Mouse (Mus musculus) layer of hippocampus, postnatal 10 days (tissue): ENCODE measurements at regions not wholly inside any gene's neighbourhood (a gene's known extent, or its start where the extent isn't known, plus 50 kb on each side); places are given as distances from the start of the nearest gene placed in this dataset.
"Not testable (repeated sequence)": the region's sequence is repeated elsewhere in the genome, so short reads cannot be mapped to it uniquely, and the experiment has no call there.

Experiments used
- DNase-seq, 2 experiments: peaks; one replicate each; pipeline ENCODE4 v3.0.0; 2021; ENCODE audit warnings: low spot score in 2 of 2

- DNase-seq: not testable (repeated sequence)
These were observed 1191.1 kb upstream of the 1700008P02Rik start for GRCm38 (mm10) chr3:7811301-7811700.

DNA sequence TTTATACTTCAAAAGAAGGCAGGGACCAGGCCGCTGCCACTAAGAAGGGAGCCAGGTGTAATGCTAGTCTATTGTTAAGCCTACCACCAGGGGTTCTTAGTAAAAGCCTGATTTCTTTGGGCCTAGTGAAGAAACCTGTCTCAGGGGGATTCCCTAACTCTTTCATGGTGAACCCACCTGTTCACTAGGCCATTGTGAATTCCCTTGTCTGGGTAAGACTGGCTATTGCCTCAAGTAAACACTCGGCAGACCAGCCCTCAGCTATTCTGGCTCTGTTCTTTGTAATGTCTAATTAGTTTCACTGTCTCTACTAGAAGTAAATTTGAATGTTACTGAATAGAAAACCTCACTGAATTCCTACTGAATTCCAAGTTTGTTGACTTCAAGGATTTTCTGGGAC is 1184.9 kb upstream of the 1700008P02Rik start:
- not testable (repeated sequence) for DNase-seq

GRCm38 (mm10) chr3:7804209-7804608 is 1184.0 kb upstream of the 1700008P02Rik start:
- no peak for DNase-seq

DNA sequence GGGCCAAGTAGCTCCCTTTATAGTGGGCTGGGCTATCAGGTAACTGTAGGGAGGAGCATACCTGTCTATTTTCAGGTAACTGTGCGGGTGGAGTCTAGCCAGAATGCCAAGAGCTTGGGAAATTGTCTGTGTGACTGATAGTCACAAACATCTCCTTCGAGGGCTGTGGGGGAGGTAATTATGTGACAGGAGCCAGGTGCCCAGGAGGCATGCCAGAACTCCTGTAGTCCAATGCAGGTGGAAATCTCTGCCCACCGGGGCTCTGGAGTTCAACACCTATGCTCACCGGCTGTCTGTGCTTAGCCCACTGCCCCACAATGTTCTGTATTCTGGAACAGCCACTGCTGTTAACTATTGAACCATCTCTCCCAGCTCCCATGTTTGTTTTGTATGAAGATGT is 1179.2 kb upstream of the 1700008P02Rik start:
- DNase-seq: no peak

DNA sequence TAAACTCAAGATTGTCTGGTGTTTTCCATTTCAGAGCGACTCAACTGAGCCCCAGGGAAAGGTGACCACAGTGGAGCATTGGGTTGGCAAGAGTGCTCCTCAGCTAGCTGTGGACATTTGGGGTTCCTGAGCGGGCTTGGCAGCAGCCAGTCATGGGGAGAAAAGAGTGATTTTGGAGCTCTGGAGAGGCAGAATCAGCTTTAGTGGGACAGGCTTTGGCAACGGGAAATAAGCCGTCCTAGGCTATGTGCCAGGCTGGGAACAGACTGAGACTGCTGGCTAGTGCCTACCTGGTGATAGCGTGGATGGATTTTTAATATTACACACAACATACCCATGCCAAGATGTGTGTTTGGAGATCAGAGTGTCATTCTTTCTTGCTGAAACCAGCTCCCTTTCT is 1167.4 kb upstream of the 1700008P02Rik start:
- peak; percentile 60 to 72 for DNase-seq

- no peak for DNase-seq
These were observed 1164.9 kb upstream of the 1700008P02Rik start for GRCm38 (mm10) chr3:7785096-7785495.

- peak in 1 of 2 experiments; percentile 8 for DNase-seq
These were observed 1135.2 kb upstream of the 1700008P02Rik start for GRCm38 (mm10) chr3:7755445-7755844.

- no peak for DNase-seq
These were observed 1093.5 kb upstream of the 1700008P02Rik start for GRCm38 (mm10) chr3:7713741-7714140.

DNA sequence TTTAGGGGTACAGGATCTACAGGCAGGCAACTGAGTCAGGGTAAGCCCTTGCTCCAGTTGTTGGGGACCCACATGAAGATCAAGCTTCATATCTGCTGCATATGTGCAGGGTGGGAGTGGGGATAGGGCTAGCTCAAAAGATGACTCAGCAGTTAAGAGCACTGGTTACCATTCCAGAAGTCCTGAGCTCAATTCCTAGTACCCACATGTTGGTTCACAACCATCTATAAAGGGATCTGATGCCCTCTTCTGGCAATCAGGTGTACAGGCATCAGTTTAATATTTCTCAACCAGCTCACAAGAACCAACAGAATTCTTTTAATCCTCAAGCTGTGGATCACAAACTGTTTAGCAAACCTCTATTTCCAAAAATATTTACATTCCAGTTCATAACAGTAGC is 1092.9 kb upstream of the 1700008P02Rik start:
- no peak for DNase-seq

- no peak for DNase-seq
These were observed 1092.2 kb upstream of the 1700008P02Rik start for GRCm38 (mm10) chr3:7712466-7712865.

DNA sequence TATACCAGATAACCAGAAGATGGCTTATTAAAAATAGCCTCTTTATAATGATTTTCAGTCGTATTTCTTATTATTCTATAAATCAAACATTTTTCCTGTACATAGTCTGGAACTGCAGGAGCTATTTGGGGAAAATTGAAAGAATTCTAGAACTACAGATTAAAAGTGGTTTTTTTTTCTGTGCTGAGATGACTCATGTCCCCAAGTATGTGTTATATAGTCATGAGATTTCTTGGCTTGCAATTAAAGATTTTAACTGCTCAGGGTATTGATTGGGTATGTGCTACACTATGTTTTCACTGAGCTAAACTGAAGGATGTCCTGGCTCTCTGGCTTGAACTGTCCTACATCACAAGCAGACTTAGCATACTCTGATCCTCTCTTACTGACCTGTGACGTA is 1088.4 kb upstream of the 1700008P02Rik start:
- DNase-seq: no peak

DNA sequence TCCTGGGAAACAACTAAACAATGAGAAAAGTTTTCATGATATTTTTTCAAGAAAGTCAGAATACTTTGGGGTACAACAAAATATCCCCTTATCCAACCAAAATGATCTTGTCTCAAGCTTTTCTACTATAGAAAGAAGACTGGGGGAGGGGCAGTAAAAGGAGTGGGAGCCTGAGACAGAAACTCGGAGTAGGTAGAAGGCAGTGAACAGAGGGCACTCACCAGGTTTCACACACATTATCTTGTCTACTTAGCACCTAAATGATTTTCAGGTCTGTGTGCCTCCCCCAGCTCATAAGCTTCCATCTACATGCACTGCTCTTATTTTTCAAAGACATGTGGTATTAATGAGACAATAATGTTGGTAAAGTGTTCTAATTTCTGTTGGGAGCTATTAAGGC is 1063.3 kb upstream of the 1700008P02Rik start:
- no peak for DNase-seq

- DNase-seq: not testable (repeated sequence)
These were observed 1062.6 kb upstream of the 1700008P02Rik start for GRCm38 (mm10) chr3:7682816-7683215.

DNA sequence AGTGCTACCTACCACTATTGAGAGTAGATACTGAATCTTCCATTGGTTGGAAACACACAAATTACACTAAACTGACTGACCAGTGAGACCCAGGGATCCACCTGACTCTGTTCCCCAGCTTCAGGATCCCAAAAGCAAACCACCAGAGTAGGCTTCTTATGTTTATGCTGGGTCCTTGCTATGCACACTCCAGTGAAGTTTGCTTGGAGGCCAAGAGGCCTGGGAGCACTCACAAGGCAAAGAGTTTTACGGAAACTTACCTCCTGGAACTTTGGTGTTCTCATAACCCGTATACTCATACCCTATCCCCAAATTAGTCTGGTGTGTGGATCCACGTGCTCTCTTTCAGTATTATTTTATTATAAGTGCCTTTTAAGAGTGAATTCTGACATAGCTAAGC is 1062.1 kb upstream of the 1700008P02Rik start:
- no peak for DNase-seq

DNA sequence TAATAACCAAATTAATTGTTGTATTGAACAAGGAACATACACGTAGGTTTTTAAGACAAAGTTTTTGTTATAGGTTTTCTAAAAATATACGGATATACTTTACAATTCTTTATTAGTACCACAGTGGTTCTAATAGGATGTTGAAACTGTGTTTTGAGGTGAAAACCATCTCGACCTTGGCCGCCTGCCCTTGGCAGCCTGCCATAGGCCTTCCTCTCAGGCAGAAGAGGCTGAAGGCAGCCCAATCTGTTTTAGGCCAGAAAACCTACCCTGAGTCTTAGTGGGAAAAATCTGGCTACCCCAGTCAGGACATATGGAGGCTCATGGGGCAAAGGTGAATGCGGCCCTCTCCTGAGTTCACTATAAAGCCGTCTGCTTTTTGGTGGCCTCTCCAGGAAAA is 1049.7 kb upstream of the 1700008P02Rik start:
- DNase-seq: no peak

DNA sequence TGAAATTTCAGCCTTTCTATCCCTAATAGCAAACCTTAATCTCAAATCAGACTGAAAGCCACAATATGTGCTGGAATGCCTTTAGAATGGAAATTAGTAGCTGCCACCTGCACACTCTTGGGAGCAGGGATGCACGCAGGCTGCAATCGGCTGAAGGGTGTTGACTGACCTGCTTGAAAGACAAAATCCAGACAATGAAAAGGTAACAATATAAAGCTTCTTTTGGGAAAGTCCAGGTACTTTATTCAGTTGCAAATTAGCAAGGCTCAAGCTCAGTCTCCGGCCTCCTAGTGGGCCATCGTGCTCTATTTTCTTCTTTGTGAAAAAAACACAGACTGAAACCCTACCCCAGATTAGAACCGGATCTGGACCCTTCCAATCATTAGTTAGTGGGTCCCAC is 1047.6 kb upstream of the 1700008P02Rik start:
- DNase-seq: not testable (repeated sequence)

GRCm38 (mm10) chr3:7666391-7667142 is 1046.3 kb upstream of the 1700008P02Rik start:
- not testable (repeated sequence) for DNase-seq
